Comparison of ENCODE assay signal across 20 mouse cellular contexts in the genomic region with DNA sequence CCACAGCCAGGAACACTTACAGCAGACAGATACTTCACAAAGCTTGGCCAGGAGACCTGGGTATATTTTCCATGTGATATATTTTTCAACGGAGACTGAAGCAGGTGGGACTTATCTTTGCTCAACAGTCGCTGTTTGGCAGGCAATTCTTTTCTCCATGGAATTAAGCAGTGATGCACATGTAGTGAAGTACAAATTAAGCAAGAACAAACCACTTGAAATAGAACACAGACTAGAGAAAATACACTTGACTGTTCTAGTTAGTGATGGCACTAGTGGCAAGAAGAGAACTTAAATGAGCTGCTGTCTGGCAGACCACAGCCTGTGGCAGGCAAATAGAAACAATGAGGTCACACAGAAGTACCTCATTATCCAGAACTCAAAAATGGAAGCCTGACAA. TPM values are rescaled to one million over a fixed set of nuclear protein-coding genes. Genes with fewer than 3 reads are reported as not detected.
DNase-seq lines count a peak whose midpoint lies in the region; ATAC-seq and TF ChIP-seq lines count a peak whose summit lies in the region.
"Had no signal": no experiment of that assay in that cellular context is flagged by ENCODE, and none has a peak within 500 bp of the region (broad histone marks: within the 10 kb centered on the region; RNA-seq: fewer than 3 reads in every experiment).

No protein-coding gene starts in this region.

- no peaks in the 10 kb centered on the region for H3K4me1 ChIP-seq in lung, embryonic 14.5 days (ENCODE audit: insufficient read depth)
- no peaks in the 10 kb centered on the region for H3K4me1 ChIP-seq in lung, adult 2 months (ENCODE audit: control insufficient read depth, insufficient read depth, low read length)
- peaks cover 7% of the 10 kb centered on the region for H3K4me1 ChIP-seq in heart, embryonic 15.5 days (replicated peaks)
- no peaks in the 10 kb centered on the region for H3K4me1 ChIP-seq in hindbrain, embryonic 14.5 days (replicated peaks; ENCODE audit: control insufficient read depth, insufficient read depth, low read length)
- H3K4me1 ChIP-seq: midbrain, embryonic 13.5 days; neural tube, embryonic 13.5 days had no signal

- no peak for TF ChIP-seq POLR2A in lung, adult 2 months (IDR thresholded peaks at IDR 0.05; ENCODE audit: borderline replicate concordance, extremely low read depth, low read depth, low read length)

- no peak overlapping the region for H3K9ac ChIP-seq in lung, embryonic 14.5 days
- no peak overlapping the region for H3K9ac ChIP-seq in heart, embryonic 15.5 days
- no peak overlapping the region for H3K9ac ChIP-seq in hindbrain, embryonic 14.5 days
- H3K9ac ChIP-seq: forebrain, embryonic 13.5 days; liver, postnatal 0 days; midbrain, embryonic 13.5 days; neural tube, embryonic 13.5 days had no signal

- WGBS in lung, embryonic 14.5 days: 44% methylated on average over 2 of the region's 2 CpGs
- 53% methylated on average over 2 of the region's 2 CpGs for whole genome bisulfite sequencing in lung, adult 2 months
- 25% methylated on average over 2 of the region's 2 CpGs for WGBS in heart, embryonic 15.5 days
- 84% methylated on average over 2 of the region's 2 CpGs for WGBS in hindbrain, embryonic 14.5 days

- no peak overlapping the region for H3K4me2 ChIP-seq in lung, embryonic 14.5 days
- H3K4me2 ChIP-seq in heart, embryonic 15.5 days: no peak overlapping the region
- H3K4me2 ChIP-seq in hindbrain, embryonic 14.5 days (replicated peaks): no peak overlapping the region
- H3K4me2 ChIP-seq: forebrain, embryonic 13.5 days; midbrain, embryonic 13.5 days; neural tube, embryonic 13.5 days had no signal

- no peaks in the 10 kb centered on the region for H3K36me3 ChIP-seq in lung, embryonic 14.5 days (ENCODE audit: insufficient read depth)
- H3K36me3 ChIP-seq in heart, embryonic 15.5 days: no peaks in the 10 kb centered on the region
- no peaks in the 10 kb centered on the region for H3K36me3 ChIP-seq in hindbrain, embryonic 14.5 days (replicated peaks; ENCODE audit: control insufficient read depth, insufficient read depth)
- H3K36me3 ChIP-seq: midbrain, embryonic 13.5 days; neural tube, embryonic 13.5 days had no signal

- H3K4me3 ChIP-seq in lung, embryonic 14.5 days (ENCODE audit: low read depth, low read length): no peak overlapping the region
- no peak overlapping the region for H3K4me3 ChIP-seq in lung, adult 2 months (replicated peaks; ENCODE audit: extremely low read depth, low read depth, low read length)
- no peak overlapping the region for H3K4me3 ChIP-seq in heart, embryonic 15.5 days
- H3K4me3 ChIP-seq in hindbrain, embryonic 14.5 days (replicated peaks; ENCODE audit: low read length): no peak overlapping the region
- H3K4me3 ChIP-seq: erythroblast, embryonic 14.5 days; forebrain, embryonic 13.5 days; layer of hippocampus, adult 2 months; midbrain, embryonic 13.5 days; neural tube, embryonic 13.5 days had no signal

- intact Hi-C loops in left cerebral cortex, postnatal 4 days (cut with DNase I): no loop called here

- no peak overlapping the region for H3K27ac ChIP-seq in lung, embryonic 14.5 days (ENCODE audit: low read depth)
- H3K27ac ChIP-seq in heart, embryonic 15.5 days: peak overlapping the region; percentile 61
- no peak overlapping the region for H3K27ac ChIP-seq in hindbrain, embryonic 14.5 days
- H3K27ac ChIP-seq: forebrain, embryonic 13.5 days; layer of hippocampus, adult 2 months; midbrain, embryonic 13.5 days; neural tube, embryonic 13.5 days; stomach, postnatal 0 days had no signal

- H3K27me3 ChIP-seq in lung, embryonic 14.5 days (ENCODE audit: insufficient read depth, low read length): no peaks in the 10 kb centered on the region
- H3K27me3 ChIP-seq in heart, embryonic 15.5 days: no peaks in the 10 kb centered on the region
- H3K27me3 ChIP-seq in hindbrain, embryonic 14.5 days (ENCODE audit: control insufficient read depth, insufficient read depth, low read length): no peaks in the 10 kb centered on the region
- H3K27me3 ChIP-seq: forebrain, embryonic 13.5 days; midbrain, embryonic 13.5 days; neural tube, embryonic 13.5 days had no signal

- DNase-seq in lung, embryonic 14.5 days: peak; percentile 18
- no peak for DNase-seq in lung, adult 2 months
- DNase-seq in lung, postnatal 10 days: peak; percentile 46
- DNase-seq in embryo, embryonic 11 days: no peak
- no peak for DNase-seq in hindbrain, embryonic 14.5 days (ENCODE audit: low spot score)
- no peak for DNase-seq in left cerebral cortex, postnatal 4 days
- DNase-seq: cerebellum, adult 9-10 months; kidney, adult 18-20 months; liver; liver, postnatal 0 days; right cerebral cortex, adult 18-20 months; thymus, postnatal 4 days had no signal

- TF ChIP-seq CTCF in lung, embryonic 14.5 days (IDR thresholded peaks at IDR 0.05; ENCODE audit: low read depth): no peak
- no peak for TF ChIP-seq CTCF in lung, adult 2 months (IDR thresholded peaks at IDR 0.05; ENCODE audit: insufficient read depth, low read length)

- no peaks in the 10 kb centered on the region for H3K9me3 ChIP-seq in lung, embryonic 14.5 days (ENCODE audit: low read depth, low read length)
- no peaks in the 10 kb centered on the region for H3K9me3 ChIP-seq in heart, embryonic 15.5 days (replicated peaks)
- H3K9me3 ChIP-seq in hindbrain, embryonic 14.5 days (ENCODE audit: control insufficient read depth, low read length): no peaks in the 10 kb centered on the region
- H3K9me3 ChIP-seq: forebrain, embryonic 13.5 days; midbrain, embryonic 13.5 days; neural tube, embryonic 13.5 days had no signal

- ATAC-seq in lung, embryonic 14.5 days (ENCODE audit: insufficient read depth): no peak
- ATAC-seq in heart, embryonic 15.5 days (replicated peaks; ENCODE audit: insufficient number of reproducible peaks, insufficient read depth, low FRiP score, low read depth): no peak
- no peak for ATAC-seq in hindbrain, embryonic 14.5 days (ENCODE audit: low FRiP score)
- ATAC-seq: forebrain, embryonic 13.5 days; liver, postnatal 0 days; midbrain, embryonic 13.5 days had no signal

RNA-seq across cellular contexts. Expression of gene P3h2, which starts 57.8 kb away (rescaled TPM):
- 9.1 and 9.3 TPM in 2 replicates for polyA plus RNA-seq in lung, embryonic 14.5 days (2014; fragmentation: Nextera tagmentation; extraction: Ambion mirVana)
- 4.5 and 6.0 TPM in 2 replicates for polyA plus RNA-seq in lung, adult 2 months (2012; rRNA removed)
- polyA plus RNA-seq in heart, embryonic 15.5 days (2015; fragmentation: Nextera tagmentation; extraction: Ambion mirVana): 3.5 and 5.2 TPM in 2 replicates
- polyA plus RNA-seq in hindbrain, embryonic 14.5 days (2014; fragmentation: Nextera tagmentation; extraction: Ambion mirVana): 1.0 and 1.6 TPM in 2 replicates
- total RNA-seq in left cerebral cortex, postnatal 4 days (2021): 1 to 10 TPM; 1.8 to 2.5 TPM
- total RNA-seq: megakaryocyte progenitor cell, adult 5-6 weeks had no signal
- polyA plus RNA-seq: erythroblast, embryonic 14.5 days had no signal

Comparison
In these comparisons a context has a peak if more than half of its experiments do, and no peak if none do; other contexts are left out.
1. DNase-seq: peak in lung, embryonic 14.5 days (single experiment) and lung, postnatal 10 days (single experiment); none in lung, adult 2 months (single experiment), embryo, embryonic 11 days (single experiment), hindbrain, embryonic 14.5 days (single experiment) and left cerebral cortex, postnatal 4 days (single experiment).